Mouse (Mus musculus) left cerebral cortex, adult 2 months (tissue): ENCODE results near the gene Tmem212. TPM values are rescaled to one million over a fixed set of nuclear protein-coding genes. Genes with fewer than 3 reads are reported as not detected.

Experiments used
- DNase-seq, 2 experiments: peaks; one replicate each; pipeline ENCODE4 v3.0.0; 2021 to 2022; ENCODE audit warnings: low spot score in 2 of 2, mixed read lengths in 1 of 2; ENCODE audit errors: extremely low spot score in 1 of 2
- H3K27ac ChIP-seq: fragments of 200-600 bp; 2 replicates; pipeline ENCODE4 v1.8.1; 2022
- H3K4me3 ChIP-seq: fragments of 200-600 bp; 2 replicates; pipeline ENCODE4 v1.8.1; 2022
- CTCF ChIP-seq: fragments of 200-600 bp; IDR thresholded peaks from 2 replicates; pipeline ENCODE4 v1.8.1; 2022; ENCODE audit warnings: antibody characterized with exemption, mild to moderate bottlenecking, moderate library complexity
- intact Hi-C: fragments of 180-260 bp; cut with DNase I; formaldehyde crosslinking; loops from one replicate; pipeline ENCODE4 v1.15.1; 2025
- total RNA-seq, 2 experiments: library from RNA; stranded (reverse); gene quantifications; 2 replicates each; pipeline ENCODE4 v1.2.3; 2021

Gene Tmem212
- total RNA-seq, 2 experiments from 2014 or later = 1.0 TPM; not detected in 1

- intact Hi-C loops = loop anchor here (5.0 to 10.0 kb wide), 2 partner anchors 287 to 399 kb away; no protein-coding TSS in a partner anchor
- no peak overlapping the region for H3K27ac ChIP-seq
- DNase-seq = peak in 1 of 2 experiments; percentile 23
- H3K4me3 ChIP-seq = no peak overlapping the region
- no peak for TF ChIP-seq CTCF
Observed at GRCm38 (mm10) chr3:27861601-27862000, 34.6 kb downstream of the Tmem212 start.

- Histone ChIP-seq H3K27ac (no peak overlapping the region), H3K4me3 (no peak overlapping the region)
- DNase-seq = no peak
- intact Hi-C loops = loop anchor here (5.0 to 10.0 kb wide), 2 partner anchors 286 to 399 kb away; no protein-coding TSS in a partner anchor
- no peak for TF ChIP-seq CTCF
Observed at GRCm38 (mm10) chr3:27861086-27861485, 35.1 kb downstream of the Tmem212 start.

- H3K4me3 ChIP-seq = no peak overlapping the region
- intact Hi-C loops = no loop called here
- H3K27ac ChIP-seq = no peak overlapping the region
- TF ChIP-seq CTCF = no peak
- no peak for DNase-seq
Observed at GRCm38 (mm10) chr3:27859161-27859561, 37.0 kb downstream of the Tmem212 start.

GRCm38 (mm10) chr3:27858441-27859115 lies 37.6 kb downstream of the Tmem212 start:
- intact Hi-C loops = no loop called here
- H3K27ac ChIP-seq = no peak overlapping the region
- no peak for TF ChIP-seq CTCF
- H3K4me3 ChIP-seq = no peak overlapping the region
- no peak for DNase-seq

- H3K27ac ChIP-seq = no peak overlapping the region
- DNase-seq = no peak
- intact Hi-C loops = no loop called here
- no peak overlapping the region for H3K4me3 ChIP-seq
- TF ChIP-seq CTCF = no peak
Observed at GRCm38 (mm10) chr3:27856288-27856687, 39.9 kb downstream of the Tmem212 start.

GRCm38 (mm10) chr3:27854431-27855180 lies 41.6 kb downstream of the Tmem212 start:
- intact Hi-C loops = no loop called here
- Histone ChIP-seq H3K4me3 (no peak overlapping the region), H3K27ac (no peak overlapping the region)
- no peak for DNase-seq
- TF ChIP-seq CTCF = no peak

- intact Hi-C loops = no loop called here
- H3K4me3 ChIP-seq = no peak overlapping the region
- H3K27ac ChIP-seq = no peak overlapping the region
- no peak for TF ChIP-seq CTCF
- no peak for DNase-seq
Observed at GRCm38 (mm10) chr3:27843266-27843665, 52.9 kb downstream of the Tmem212 start.

- H3K4me3 ChIP-seq = no peak overlapping the region
- no peak overlapping the region for H3K27ac ChIP-seq
- no peak for DNase-seq
- intact Hi-C loops = no loop called here
- TF ChIP-seq CTCF = no peak
Observed at GRCm38 (mm10) chr3:27842856-27843255, 53.3 kb downstream of the Tmem212 start.

- H3K27ac ChIP-seq = no peak overlapping the region
- intact Hi-C loops = no loop called here
- DNase-seq = no peak
- H3K4me3 ChIP-seq = no peak overlapping the region
- no peak for TF ChIP-seq CTCF
Observed at GRCm38 (mm10) chr3:27840311-27840710, 55.9 kb downstream of the Tmem212 start.

GRCm38 (mm10) chr3:27839795-27840194 lies 56.4 kb downstream of the Tmem212 start:
- no peak overlapping the region for H3K27ac ChIP-seq
- intact Hi-C loops = no loop called here
- no peak for TF ChIP-seq CTCF

GRCm38 (mm10) chr3:27839231-27839630 lies 56.9 kb downstream of the Tmem212 start:
- intact Hi-C loops = no loop called here
- no peak overlapping the region for H3K4me3 ChIP-seq
- no peak overlapping the region for H3K27ac ChIP-seq
- TF ChIP-seq CTCF = no peak
- DNase-seq = no peak

More at GRCm38 (mm10) chr3:27839795-27840194, 56.4 kb downstream of the Tmem212 start:
- no peak overlapping the region for H3K4me3 ChIP-seq
- no peak for DNase-seq

GRCm38 (mm10) chr3:27836297-27836696 lies 59.9 kb downstream of the Tmem212 start:
- TF ChIP-seq CTCF = no peak
- no peak for DNase-seq
- intact Hi-C loops = no loop called here

GRCm38 (mm10) chr3:27835786-27836185 lies 60.4 kb downstream of the Tmem212 start:
- H3K4me3 ChIP-seq = no peak overlapping the region
- no peak overlapping the region for H3K27ac ChIP-seq
- intact Hi-C loops = no loop called here
- DNase-seq = no peak
- no peak for TF ChIP-seq CTCF

More at GRCm38 (mm10) chr3:27836297-27836696, 59.9 kb downstream of the Tmem212 start:
- H3K27ac ChIP-seq = no peak overlapping the region
- H3K4me3 ChIP-seq = no peak overlapping the region
